Comparison of ENCODE assay signal across 23 mouse cellular contexts in genomic region chr19:28806821-28807496, GRCm38 (mm10). TPM values are rescaled to one million over a fixed set of nuclear protein-coding genes. Genes with fewer than 3 reads are reported as not detected.
DNase-seq lines count a peak whose midpoint lies in the region; ATAC-seq and TF ChIP-seq lines count a peak whose summit lies in the region.
"Had no signal": no experiment of that assay in that cellular context is flagged by ENCODE, and none has a peak within 500 bp of the region (broad histone marks: within the 10 kb centered on the region; RNA-seq: fewer than 3 reads in every experiment).

No protein-coding gene starts in this region.

- no peaks in the 10 kb centered on the region for H3K4me1 ChIP-seq in forebrain, embryonic 14.5 days (ENCODE audit: control insufficient read depth, insufficient read depth, low read length)
- H3K4me1 ChIP-seq in forebrain, embryonic 11.5 days (replicated peaks; ENCODE audit: control insufficient read depth, insufficient read depth, low read length) = no peaks in the 10 kb centered on the region
- H3K4me1 ChIP-seq in E14TG2a.4 (replicated peaks; ENCODE audit: low read depth, low read length) = peaks cover 19% of the 10 kb centered on the region
- peaks cover 0 to 6% of the 10 kb centered on the region in 2 experiments; a peak in 1 of 4 replicates for H3K4me1 ChIP-seq in ES-E14 (ENCODE audit: control insufficient read depth in 2 of 2, insufficient read depth in 2 of 2, low read length in 2 of 2, poor library complexity in 1 of 2)
- H3K4me1 ChIP-seq in forebrain, embryonic 16.5 days (replicated peaks; ENCODE audit: control insufficient read depth, insufficient read depth, low read length) = no peaks in the 10 kb centered on the region
- H3K4me1 ChIP-seq: embryonic facial prominence, embryonic 15.5 days; heart, embryonic 12.5 days; hindbrain, embryonic 15.5 days had no signal

- ATAC-seq in forebrain, embryonic 14.5 days = peak; percentile 23; the same call in 1 of the 2 replicates
- no peak for ATAC-seq in forebrain, embryonic 11.5 days (replicated peaks; ENCODE audit: low FRiP score)
- peak; percentile 88 for ATAC-seq in forebrain, embryonic 16.5 days
- ATAC-seq: intestine, embryonic 16.5 days had no signal

- DNase-seq in forebrain, embryonic 14.5 days (ENCODE audit: low spot score) = peak; percentile 39
- no peak for DNase-seq in forebrain, embryonic 11.5 days (ENCODE audit: low spot score)
- peak; percentile 47 for DNase-seq in ES-E14 (ENCODE audit: low read depth, low spot score)
- no peak for DNase-seq in left cerebral cortex, postnatal 36 days (ENCODE audit: low spot score in 2 of 2)
- DNase-seq in cerebellum, postnatal 10 days = no peak
- DNase-seq: adrenal gland, postnatal 14 days; cerebellum, adult 2 months; cerebellum, postnatal 14 days; embryo, embryonic 11 days; gastrocnemius, adult 2 months; gastrocnemius, postnatal 36 days; heart, adult 18-20 months; heart, postnatal 36 days; kidney, adult 8-10 months had no signal

- no peaks in the 10 kb centered on the region for H3K27me3 ChIP-seq in forebrain, embryonic 14.5 days (replicated peaks; ENCODE audit: control insufficient read depth, insufficient read depth, low read length)
- no peaks in the 10 kb centered on the region for H3K27me3 ChIP-seq in forebrain, embryonic 11.5 days (ENCODE audit: control insufficient read depth, insufficient read depth, low read length)
- H3K27me3 ChIP-seq in E14TG2a.4 (ENCODE audit: insufficient read depth, low read length) = no peaks in the 10 kb centered on the region
- no peaks in the 10 kb centered on the region for H3K27me3 ChIP-seq in forebrain, embryonic 16.5 days (replicated peaks; ENCODE audit: control insufficient read depth, insufficient read depth, low read length)
- H3K27me3 ChIP-seq: embryonic facial prominence, embryonic 15.5 days; heart, embryonic 12.5 days; hindbrain, embryonic 15.5 days had no signal

- no peak overlapping the region for H3K4me3 ChIP-seq in forebrain, embryonic 14.5 days (ENCODE audit: low read depth, low read length)
- H3K4me3 ChIP-seq in forebrain, embryonic 11.5 days (ENCODE audit: low read depth, low read length) = no peak overlapping the region
- H3K4me3 ChIP-seq in E14TG2a.4 (replicated peaks; ENCODE audit: low read length) (peak overlapping the region; percentile 63), ES-E14 (ENCODE audit: insufficient read depth in 1 of 2, low read depth in 1 of 2, low read length in 2 of 2, poor library complexity in 1 of 2, severe bottlenecking in 1 of 2) (peak overlapping the region; percentile 37 to 64; a peak in 3 of 4 replicates)
- H3K4me3 ChIP-seq in forebrain, embryonic 16.5 days (replicated peaks; ENCODE audit: low read length) = no peak overlapping the region
- H3K4me3 ChIP-seq: embryonic facial prominence, embryonic 15.5 days; erythroblast, embryonic 14.5 days; gastrocnemius, adult 2 months; heart, embryonic 12.5 days; hindbrain, embryonic 15.5 days had no signal

- intact Hi-C loops in left cerebral cortex, postnatal 36 days (cut with DNase I) = no loop called here

- H3K4me2 ChIP-seq in forebrain, embryonic 14.5 days (ENCODE audit: low read length) = no peak overlapping the region
- no peak overlapping the region for H3K4me2 ChIP-seq in forebrain, embryonic 11.5 days (ENCODE audit: low read depth, low read length, severe bottlenecking)
- no peak overlapping the region for H3K4me2 ChIP-seq in forebrain, embryonic 16.5 days (ENCODE audit: low read length)
- H3K4me2 ChIP-seq: embryonic facial prominence, embryonic 15.5 days; heart, embryonic 12.5 days; hindbrain, embryonic 15.5 days had no signal

- WGBS in forebrain, embryonic 14.5 days = 79% methylated on average over 11 of the region's 11 CpGs
- 94% methylated on average over 11 of the region's 11 CpGs for WGBS in forebrain, embryonic 11.5 days
- WGBS in forebrain, embryonic 16.5 days = 76% methylated on average over 11 of the region's 11 CpGs

- no peaks in the 10 kb centered on the region for H3K36me3 ChIP-seq in forebrain, embryonic 14.5 days (ENCODE audit: control insufficient read depth, insufficient read depth, low read length)
- no peaks in the 10 kb centered on the region for H3K36me3 ChIP-seq in forebrain, embryonic 11.5 days (ENCODE audit: control insufficient read depth, insufficient read depth, low read length)
- no peaks in the 10 kb centered on the region for H3K36me3 ChIP-seq in E14TG2a.4 (ENCODE audit: insufficient read depth, low read length)
- no peaks in the 10 kb centered on the region for H3K36me3 ChIP-seq in ES-E14 (ENCODE audit: control insufficient read depth, insufficient read depth, low read length, poor library complexity, severe bottlenecking)
- H3K36me3 ChIP-seq in forebrain, embryonic 16.5 days (ENCODE audit: control insufficient read depth, insufficient read depth) = no peaks in the 10 kb centered on the region
- H3K36me3 ChIP-seq: embryonic facial prominence, embryonic 15.5 days; heart, embryonic 12.5 days; hindbrain, embryonic 15.5 days had no signal

- H3K27ac ChIP-seq in forebrain, embryonic 14.5 days (ENCODE audit: low read depth, low read length) = no peak overlapping the region; the same call in 1 of the 2 replicates
- no peak overlapping the region for H3K27ac ChIP-seq in forebrain, embryonic 11.5 days (ENCODE audit: low read depth, low read length)
- no peak overlapping the region for H3K27ac ChIP-seq in ES-E14 (ENCODE audit: insufficient read depth, low read depth, low read length, poor library complexity, severe bottlenecking)
- H3K27ac ChIP-seq in forebrain, embryonic 16.5 days (ENCODE audit: low read length) = peak overlapping the region; percentile 65
- H3K27ac ChIP-seq: embryonic facial prominence, embryonic 15.5 days; gastrocnemius, adult 2 months; hindbrain, embryonic 15.5 days had no signal

- in situ Hi-C loops in ES-E14 (cut with MboI; ENCODE audit: low sequenced_read_pairs in 2 of 2, unreplicated experiment in 2 of 2) = no loop called here

- no peaks in the 10 kb centered on the region for H3K9me3 ChIP-seq in forebrain, embryonic 14.5 days (replicated peaks; ENCODE audit: control insufficient read depth, low read length)
- no peaks in the 10 kb centered on the region for H3K9me3 ChIP-seq in forebrain, embryonic 11.5 days (ENCODE audit: control insufficient read depth, low read length)
- H3K9me3 ChIP-seq in E14TG2a.4 (ENCODE audit: low read length) = no peaks in the 10 kb centered on the region
- no peaks in the 10 kb centered on the region for H3K9me3 ChIP-seq in ES-E14 (ENCODE audit: control insufficient read depth, insufficient read depth, low read depth, low read length)
- H3K9me3 ChIP-seq in forebrain, embryonic 16.5 days (ENCODE audit: control insufficient read depth, low read length) = no peaks in the 10 kb centered on the region
- H3K9me3 ChIP-seq: embryonic facial prominence, embryonic 15.5 days; heart, embryonic 12.5 days; hindbrain, embryonic 15.5 days had no signal

- H3K9ac ChIP-seq in forebrain, embryonic 14.5 days (ENCODE audit: low read length) = no peak overlapping the region
- no peak overlapping the region for H3K9ac ChIP-seq in forebrain, embryonic 11.5 days (ENCODE audit: low read length)
- peak overlapping the region; percentile 75 for H3K9ac ChIP-seq in ES-E14 (ENCODE audit: insufficient read depth, low read depth, low read length, poor library complexity, severe bottlenecking)
- H3K9ac ChIP-seq in forebrain, embryonic 16.5 days (replicated peaks; ENCODE audit: low read depth, low read length) = no peak overlapping the region
- H3K9ac ChIP-seq: embryonic facial prominence, embryonic 15.5 days; heart, embryonic 12.5 days; hindbrain, embryonic 15.5 days had no signal

- TF ChIP-seq CTCF in E14TG2a.4 (conservative IDR thresholded peaks at IDR 0.05; ENCODE audit: low read length) = no peak

TF ChIP-seq in ES-E14, 5 proteins besides CTCF, POLR2A, EP300 and RAD21:
- TF ChIP-seq ZC3H11A (IDR thresholded peaks at IDR 0.05; ENCODE audit: borderline replicate concordance, low read depth, low read length) = no peak
- no peak for TF ChIP-seq CHD2 (IDR thresholded peaks at IDR 0.05; ENCODE audit: low read depth, low read length)
- TF ChIP-seq HCFC1 (IDR thresholded peaks at IDR 0.05; ENCODE audit: borderline replicate concordance, insufficient read depth, low read length) = no peak
- no peak for TF ChIP-seq MAFK (IDR thresholded peaks at IDR 0.05; ENCODE audit: insufficient read depth, low read depth, low read length)
- no peak for TF ChIP-seq ZNF384 (IDR thresholded peaks at IDR 0.05; ENCODE audit: low read depth, low read length)

RNA-seq across cellular contexts. Expression of gene Slc1a1, which starts 27.9 kb away (rescaled TPM):
- 9.3 and 13.6 TPM in 2 replicates for polyA plus RNA-seq in forebrain, embryonic 14.5 days (2014; fragmentation: Nextera tagmentation; extraction: Ambion mirVana)
- polyA plus RNA-seq in forebrain, embryonic 11.5 days (2014; fragmentation: Nextera tagmentation; extraction: Ambion mirVana) = 0.71 and 0.98 TPM in 2 replicates
- 5.0 and 7.9 TPM in 2 replicates for total RNA-seq in ES-E14 (2012; rRNA removed)
- polyA plus RNA-seq in forebrain, embryonic 16.5 days (2015; fragmentation: Nextera tagmentation; extraction: Ambion mirVana) = 37.5 and 44.7 TPM in 2 replicates
- 100 to 1,000 TPM; 104 to 120 TPM for total RNA-seq in left cerebral cortex, postnatal 36 days (2021)
- total RNA-seq: common myeloid progenitor, adult 5-6 weeks; MEL had no signal
- polyA plus RNA-seq: erythroblast, embryonic 14.5 days had no signal

Comparison
In these comparisons a context has a peak if more than half of its experiments do, and no peak if none do; other contexts are left out.
1. DNase-seq: peak in forebrain, embryonic 14.5 days (single experiment) and ES-E14 (single experiment); none in forebrain, embryonic 11.5 days (single experiment), left cerebral cortex, postnatal 36 days (0 of 2) and cerebellum, postnatal 10 days (0 of 2).
2. H3K4me3 ChIP-seq: peak in E14TG2a.4 (single experiment) and ES-E14 (2 of 2); none in forebrain, embryonic 14.5 days (single experiment), forebrain, embryonic 11.5 days (single experiment) and forebrain, embryonic 16.5 days (single experiment).